Mouse (Mus musculus) liver, embryonic 13.5 days (tissue): ENCODE measurements around the gene Ebna1bp2. TPM values are rescaled to one million over a fixed set of nuclear protein-coding genes. Genes with fewer than 3 reads are reported as not detected.

Experiments used
- ATAC-seq: fragments of 200-750 bp; cut with Nextera tagmentation; 2 replicates; pipeline ENCODE4 v1.8.0; 2017; ENCODE audit warnings: low read depth, mild to moderate bottlenecking, moderate number of reproducible peaks, moderate library complexity
- DNase-seq: peaks from one replicate; pipeline ENCODE4 v3.0.0; 2022
- H3K27ac ChIP-seq: fragments of 300-500 bp; sonication (generic); 2 replicates; pipeline ENCODE4 v1.5.1; 2015; ENCODE audit warnings: moderate library complexity, mild to moderate bottlenecking, inconsistent platforms
- H3K27me3 ChIP-seq: fragments of 300-500 bp; sonication (generic); 2 replicates; pipeline ENCODE4 v1.6.1; 2015; ENCODE audit warnings: mild to moderate bottlenecking, inconsistent platforms
- H3K36me3 ChIP-seq: fragments of 300-500 bp; sonication (generic); 2 replicates; pipeline ENCODE4 v1.6.1; 2015; ENCODE audit warnings: mild to moderate bottlenecking, inconsistent platforms
- H3K4me1 ChIP-seq: fragments of 300-500 bp; sonication (generic); replicated peaks from 2 replicates; pipeline ENCODE4 v1.6.1; 2015; ENCODE audit warnings: inconsistent platforms
- H3K4me2 ChIP-seq: fragments of 300-500 bp; sonication (generic); 2 replicates; pipeline ENCODE4 v1.6.1; 2015; ENCODE audit warnings: inconsistent platforms, mild to moderate bottlenecking, moderate library complexity
- H3K4me3 ChIP-seq: fragments of 300-500 bp; sonication (generic); replicated peaks from 2 replicates; pipeline ENCODE4 v1.5.1; 2015; ENCODE audit warnings: mild to moderate bottlenecking, inconsistent platforms
- H3K9ac ChIP-seq: fragments of 300-500 bp; sonication (generic); 2 replicates; pipeline ENCODE4 v1.6.1; 2015; ENCODE audit warnings: mild to moderate bottlenecking, inconsistent platforms
- H3K9me3 ChIP-seq: fragments of 300-500 bp; sonication (generic); replicated peaks from 2 replicates; pipeline ENCODE4 v1.6.1; 2016; ENCODE audit warnings: inconsistent platforms
- WGBS: fragments of 180-500 bp; shearing (Covaris S2); methylation state at CpG from one replicate; pipeline ENCODE4 v1.1.7; 2015; ENCODE audit not compliant: insufficient replicate concordance; 5-methylcytosine and 5-hydroxymethylcytosine counted together
- polyA plus RNA-seq: library from polyadenylated mRNA; unstranded; fragments of >200 nt; fragmentation: Nextera tagmentation; extraction: Ambion mirVana; gene quantifications from 2 replicates; pipeline ENCODE4 v1.2.1, GENCODE M21; 2015

The Ebna1bp2 gene
- 122 and 144 TPM in 2 replicates for polyA plus RNA-seq

DNA sequence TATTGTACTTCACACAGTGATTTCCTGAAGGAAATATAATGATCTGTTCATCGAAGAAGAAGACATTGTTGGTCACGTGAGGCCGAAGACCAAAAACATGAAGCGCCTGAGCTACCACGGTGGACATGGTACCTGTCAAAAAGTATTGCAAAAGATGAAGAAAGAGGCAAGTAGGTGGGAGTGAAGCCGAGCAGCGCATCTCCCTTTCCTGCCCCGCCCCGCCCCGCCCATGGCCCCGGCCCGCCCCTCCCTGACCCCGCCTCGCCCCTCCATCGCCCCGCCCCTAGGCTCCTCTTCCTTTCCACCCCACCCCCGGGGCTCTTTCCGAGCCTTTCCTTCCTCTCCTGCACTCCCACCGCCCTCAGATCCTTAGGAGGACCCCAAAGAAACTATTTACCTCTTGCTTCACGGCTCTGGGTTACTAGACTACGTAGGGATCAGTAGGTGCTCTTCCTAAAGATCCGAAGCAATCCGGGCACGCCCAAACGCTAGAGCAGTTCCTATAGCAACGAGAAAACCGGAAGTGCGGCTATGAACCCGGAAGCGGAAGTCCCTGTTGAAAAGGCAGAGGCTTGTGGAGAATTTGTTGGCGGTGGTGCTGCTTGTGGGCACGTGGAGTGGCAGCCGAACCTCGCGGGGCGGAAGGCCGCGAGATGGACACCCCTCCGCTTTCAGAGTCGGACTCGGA is at the start of gene Ebna1bp2, which contains the start of gene Cfap57:
Gene Ebna1bp2 (plus strand): TSS at position 521 of the 688 bp plus-strand sequence.
Gene Cfap57 (minus strand): TSS at position 499 of the 688 bp plus-strand sequence.
- Histone ChIP-seq H3K4me2 (peak within 1 kb of the TSS; percentile 93), H3K36me3 (peaks cover 29% of the 10 kb centered on the region), H3K4me3 (peak within 1 kb of the TSS; percentile 85), H3K9ac (peak within 1 kb of the TSS; percentile 79), H3K27ac (peak within 1 kb of the TSS; percentile 51; the same call in 1 of the 2 replicates), H3K9me3 (no peaks in the 10 kb centered on the region), H3K4me1 (peaks cover 16% of the 10 kb centered on the region), H3K27me3 (no peaks in the 10 kb centered on the region)
- peak; percentile 89 for ATAC-seq
- 1% methylated on average over 40 of the region's 41 CpGs for WGBS
- DNase-seq: peak; percentile 87

DNA sequence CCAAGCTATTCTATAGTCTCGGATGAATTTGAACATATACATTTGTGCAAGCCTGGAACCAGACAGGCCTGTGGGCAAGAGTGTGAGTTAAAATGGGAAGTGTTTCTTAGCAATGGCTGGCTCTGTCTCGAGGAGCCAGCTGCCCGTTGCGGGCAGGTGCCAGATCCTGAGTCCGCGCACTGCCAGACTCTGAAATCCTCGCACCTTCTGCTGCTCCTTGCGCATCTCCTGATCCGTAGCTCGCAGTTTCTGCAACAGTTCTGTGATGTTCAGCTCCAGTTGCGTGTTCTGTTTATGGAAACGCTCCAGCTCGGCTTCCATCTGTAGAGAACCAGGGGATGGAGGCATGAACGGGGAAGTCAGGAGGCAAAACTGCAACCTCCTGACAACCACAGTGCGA is 49.2 kb upstream of the Ebna1bp2 start:
- Histone ChIP-seq H3K36me3 (no peaks in the 10 kb centered on the region), H3K4me1 (peaks cover 45% of the 10 kb centered on the region), H3K4me2 (no peak overlapping the region), H3K4me3 (no peak overlapping the region), H3K27me3 (peaks cover 34% of the 10 kb centered on the region), H3K9ac (no peak overlapping the region), H3K9me3 (peaks cover 8% of the 10 kb centered on the region; the same call in 1 of the 2 replicates), H3K27ac (no peak overlapping the region)
- WGBS: 69% methylated on average over 15 of the region's 15 CpGs
- ATAC-seq (no peak), DNase-seq (no peak)

DNA sequence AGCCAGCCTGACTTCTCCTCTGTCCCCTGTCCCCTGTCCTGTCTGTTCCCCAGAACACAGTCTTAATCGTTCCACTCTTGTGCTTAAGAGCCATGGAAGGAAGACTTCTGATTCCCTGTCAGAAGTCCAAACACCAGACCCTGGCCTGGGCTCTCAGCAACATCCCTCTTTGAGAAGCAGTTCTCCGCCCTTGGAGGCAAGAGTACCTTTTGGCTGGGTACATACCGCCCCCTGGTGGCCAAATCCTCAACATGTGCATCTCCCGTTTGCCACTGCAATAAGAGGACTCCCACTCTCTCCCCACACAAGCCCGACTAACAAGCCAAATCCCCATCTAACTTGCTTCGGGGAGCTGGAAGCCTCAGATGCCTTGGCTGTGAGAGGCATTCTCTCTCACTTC is 44.5 kb upstream of the Ebna1bp2 start:
- 8% methylated on average over 6 of the region's 6 CpGs for WGBS
- Histone ChIP-seq H3K4me1 (no peaks in the 10 kb centered on the region), H3K9me3 (no peaks in the 10 kb centered on the region), H3K4me2 (no peak overlapping the region), H3K4me3 (no peak overlapping the region), H3K27me3 (peaks cover 49% of the 10 kb centered on the region), H3K36me3 (no peaks in the 10 kb centered on the region), H3K27ac (no peak overlapping the region), H3K9ac (no peak overlapping the region)
- DNase-seq (peak; percentile 71), ATAC-seq (no peak)

DNA sequence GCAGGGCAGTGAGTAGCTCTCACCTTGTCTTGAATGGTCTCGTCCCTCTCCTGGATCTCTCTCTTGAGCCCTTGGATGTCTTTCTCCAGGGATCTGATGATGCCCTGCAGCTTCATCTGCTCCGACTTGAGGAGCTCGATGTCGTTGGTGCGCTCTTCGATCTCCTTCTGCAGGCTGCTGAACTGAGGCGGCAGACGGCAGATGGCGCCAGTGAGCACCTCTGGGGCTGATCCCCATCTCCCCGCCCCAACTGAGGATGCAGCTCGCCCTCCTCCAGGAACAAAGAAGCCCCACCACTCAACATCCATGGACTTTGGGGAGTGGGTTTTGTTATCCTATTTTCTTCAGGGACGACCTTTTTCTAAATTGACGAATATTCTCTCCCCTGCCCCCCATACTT is 41.3 kb upstream of the Ebna1bp2 start:
- no peak overlapping the region for H3K4me2 ChIP-seq
- ATAC-seq (no peak), DNase-seq (no peak)
- H3K27ac ChIP-seq: no peak overlapping the region
- H3K4me3 ChIP-seq: no peak overlapping the region
- H3K9ac ChIP-seq: no peak overlapping the region
- peaks cover 28% of the 10 kb centered on the region for H3K27me3 ChIP-seq
- no peaks in the 10 kb centered on the region for H3K36me3 ChIP-seq
- no peaks in the 10 kb centered on the region for H3K4me1 ChIP-seq
- no peaks in the 10 kb centered on the region for H3K9me3 ChIP-seq
- WGBS: 36% methylated on average over 13 of the region's 13 CpGs

DNA sequence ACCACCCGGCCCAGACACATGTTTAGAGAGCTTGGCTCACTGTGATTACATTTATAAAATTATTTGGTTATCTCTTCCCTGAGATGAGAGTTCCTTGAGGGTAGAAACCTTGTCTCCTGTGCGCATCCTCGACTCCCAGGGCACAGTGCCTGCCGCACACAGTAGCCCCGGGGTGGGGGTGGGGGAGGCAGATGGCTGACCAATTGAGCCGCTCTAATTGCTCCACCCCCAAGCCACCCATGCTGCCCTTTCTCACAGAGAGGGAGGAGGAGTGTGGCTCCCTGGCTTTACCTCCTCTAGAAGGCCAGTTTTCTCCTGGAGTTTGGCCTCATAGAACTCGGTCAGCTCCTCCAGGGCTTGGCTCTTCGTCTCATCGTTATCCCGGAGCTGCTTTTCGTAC is 39.1 kb upstream of the Ebna1bp2 start:
- no peak overlapping the region for H3K4me2 ChIP-seq
- no peak overlapping the region for H3K27ac ChIP-seq
- H3K9me3 ChIP-seq: no peaks in the 10 kb centered on the region
- H3K4me3 ChIP-seq: no peak overlapping the region
- H3K4me1 ChIP-seq: no peaks in the 10 kb centered on the region
- peaks cover 14% of the 10 kb centered on the region; the same call in 1 of the 2 replicates for H3K27me3 ChIP-seq
- H3K9ac ChIP-seq: no peak overlapping the region
- ATAC-seq (no peak), DNase-seq (no peak)
- 57% methylated on average over 11 of the region's 11 CpGs for WGBS
- H3K36me3 ChIP-seq: no peaks in the 10 kb centered on the region

DNA sequence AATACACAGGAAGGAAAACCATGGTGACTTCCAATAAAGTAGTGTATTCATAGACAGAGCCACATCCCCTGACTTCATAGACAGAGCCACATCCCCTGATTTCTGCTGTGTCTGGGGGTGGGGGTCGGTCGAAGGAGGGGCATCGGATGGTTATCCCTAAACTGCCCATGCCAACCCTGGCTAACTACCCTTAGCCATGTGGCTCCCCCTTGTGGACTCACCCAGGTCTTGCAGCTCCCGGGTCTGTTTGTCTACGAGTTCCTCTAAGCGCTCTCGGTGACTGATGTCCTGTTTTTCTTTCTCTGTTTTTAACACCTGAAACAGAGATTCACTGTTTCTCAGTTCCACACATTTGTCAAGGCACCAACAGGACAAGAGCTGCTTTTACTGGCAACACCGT is 38.0 kb upstream of the Ebna1bp2 start:
- ATAC-seq (no peak), DNase-seq (no peak)
- Histone ChIP-seq H3K4me1 (no peaks in the 10 kb centered on the region), H3K9ac (no peak overlapping the region), H3K4me3 (no peak overlapping the region), H3K27ac (no peak overlapping the region), H3K4me2 (no peak overlapping the region), H3K9me3 (no peaks in the 10 kb centered on the region), H3K36me3 (no peaks in the 10 kb centered on the region), H3K27me3 (peaks cover 7% of the 10 kb centered on the region; the same call in 1 of the 2 replicates)
- 81% methylated on average over 8 of the region's 8 CpGs for WGBS

DNA sequence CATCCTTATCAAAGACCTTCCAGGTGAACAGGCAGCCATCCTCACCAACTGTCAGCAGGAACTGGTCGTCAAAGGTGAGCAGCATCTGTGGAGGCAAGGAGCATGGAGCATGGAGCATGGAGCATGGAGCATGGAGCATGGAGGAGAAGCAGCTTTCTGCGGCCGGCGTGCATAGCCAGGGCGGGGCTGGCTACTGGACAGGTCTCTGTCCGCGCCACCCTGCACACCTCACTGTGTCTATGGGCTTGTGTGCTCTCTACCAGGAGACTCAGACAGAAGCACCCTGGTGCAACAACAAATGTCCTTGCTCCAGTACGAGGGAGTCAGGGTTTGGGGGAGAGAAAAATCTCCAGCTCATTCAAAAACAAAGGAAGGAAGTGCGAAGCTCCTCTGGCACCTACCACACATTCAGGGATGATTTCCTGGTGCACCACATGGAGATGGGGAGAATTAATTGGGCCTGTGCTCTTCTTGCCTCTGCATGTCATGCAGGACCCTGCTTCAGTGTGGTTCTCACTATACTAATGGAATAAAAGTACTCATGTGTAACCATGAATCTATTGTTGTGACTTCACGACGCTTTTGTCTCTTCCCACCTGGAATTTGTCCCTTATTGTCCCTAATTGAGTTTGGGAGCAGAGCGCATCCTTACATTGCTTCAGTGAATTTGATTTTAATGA is 31.4 kb upstream of the Ebna1bp2 start:
- Histone ChIP-seq H3K9ac (no peak overlapping the region), H3K36me3 (no peaks in the 10 kb centered on the region), H3K4me2 (no peak overlapping the region), H3K4me3 (no peak overlapping the region), H3K27me3 (no peaks in the 10 kb centered on the region), H3K4me1 (no peaks in the 10 kb centered on the region), H3K27ac (no peak overlapping the region), H3K9me3 (no peaks in the 10 kb centered on the region)
- DNase-seq: no peak
- no peak for ATAC-seq
- 60% methylated on average over 12 of the region's 12 CpGs for WGBS

DNA sequence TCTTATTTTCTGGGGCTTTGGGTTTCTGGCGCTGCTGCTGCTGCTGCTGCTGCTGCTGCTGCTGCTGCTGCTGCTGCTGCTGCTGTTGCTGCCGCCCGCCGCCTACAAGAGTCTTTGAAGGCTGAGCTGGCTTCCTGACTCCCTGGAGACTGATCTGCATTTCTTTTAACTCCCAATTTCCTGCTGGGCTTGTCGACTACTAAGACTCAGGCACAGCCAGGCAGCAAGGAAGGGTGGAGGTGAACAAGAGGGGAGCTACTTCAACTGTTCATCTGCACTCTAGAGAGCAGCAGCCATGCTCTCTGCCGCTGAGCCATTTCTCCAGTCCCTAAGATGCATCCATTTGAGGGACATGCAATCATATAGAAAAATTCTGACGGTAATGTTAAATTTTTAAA is 30.9 kb upstream of the Ebna1bp2 start:
- H3K27ac ChIP-seq: no peak overlapping the region
- WGBS: 14% methylated on average over 7 of the region's 7 CpGs

DNA sequence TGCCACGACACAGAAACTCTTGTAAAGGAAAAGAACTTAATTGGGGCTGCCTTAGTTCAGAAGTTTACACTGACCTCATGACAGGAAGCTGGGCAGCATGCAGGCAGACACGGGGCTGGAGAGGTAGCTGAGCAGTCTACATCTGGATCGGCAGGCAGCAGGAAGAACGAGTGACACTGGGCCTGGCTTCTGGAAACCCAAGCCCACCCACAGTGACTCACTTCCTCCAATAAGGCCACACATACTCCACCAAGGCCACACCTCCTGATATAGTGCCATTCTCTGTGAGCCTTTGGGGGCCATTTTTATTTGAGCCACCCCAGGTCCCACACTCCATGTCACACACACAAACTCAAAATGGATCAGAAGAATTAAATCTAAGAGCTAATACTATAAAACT is 16.5 kb upstream of the Ebna1bp2 start:
- ATAC-seq (no peak), DNase-seq (no peak)
- H3K27me3 ChIP-seq: no peaks in the 10 kb centered on the region
- 18% methylated on average over 4 of the region's 4 CpGs for WGBS
- no peak overlapping the region for H3K4me2 ChIP-seq
- no peak overlapping the region for H3K4me3 ChIP-seq
- H3K4me1 ChIP-seq: no peaks in the 10 kb centered on the region
- H3K9me3 ChIP-seq: no peaks in the 10 kb centered on the region
- no peak overlapping the region for H3K9ac ChIP-seq
- no peak overlapping the region for H3K27ac ChIP-seq
- no peaks in the 10 kb centered on the region for H3K36me3 ChIP-seq

More for the DNA sequence above, 30.9 kb upstream of the Ebna1bp2 start:
- Histone ChIP-seq H3K9me3 (no peaks in the 10 kb centered on the region), H3K4me2 (no peak overlapping the region), H3K4me1 (no peaks in the 10 kb centered on the region), H3K36me3 (no peaks in the 10 kb centered on the region), H3K4me3 (no peak overlapping the region), H3K27me3 (no peaks in the 10 kb centered on the region), H3K9ac (no peak overlapping the region)
- DNase-seq: no peak
- no peak for ATAC-seq

DNA sequence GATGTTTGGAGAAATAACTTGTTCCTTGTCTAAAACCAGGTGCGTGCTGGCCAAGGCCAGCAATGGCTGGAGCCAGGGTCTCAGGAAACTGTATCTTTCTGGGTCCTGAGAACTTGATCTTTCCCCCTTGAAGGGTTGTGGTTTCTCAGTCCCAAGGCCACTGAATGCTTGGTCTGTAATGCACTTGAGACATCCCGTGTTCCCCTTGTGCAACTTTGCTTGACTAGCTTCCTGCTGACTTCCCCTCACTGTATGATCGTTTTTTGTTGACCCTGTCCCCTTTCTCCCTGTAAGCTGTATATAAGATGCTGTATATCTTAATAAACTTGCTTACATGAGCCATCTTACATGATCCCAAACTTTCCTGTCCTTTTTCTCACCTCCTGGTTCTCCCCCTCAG is 10.8 kb upstream of the Ebna1bp2 start:
- H3K4me3 ChIP-seq: no peak overlapping the region
- H3K27ac ChIP-seq: no peak overlapping the region
- H3K4me2 ChIP-seq: no peak overlapping the region
- no peaks in the 10 kb centered on the region for H3K36me3 ChIP-seq
- H3K4me1 ChIP-seq: no peaks in the 10 kb centered on the region
- H3K9ac ChIP-seq: no peak overlapping the region
- ATAC-seq: no peak
- 21% methylated on average over 3 of the region's 3 CpGs for WGBS
- peaks cover 8% of the 10 kb centered on the region for H3K27me3 ChIP-seq
- no peak for DNase-seq
- no peaks in the 10 kb centered on the region for H3K9me3 ChIP-seq

DNA sequence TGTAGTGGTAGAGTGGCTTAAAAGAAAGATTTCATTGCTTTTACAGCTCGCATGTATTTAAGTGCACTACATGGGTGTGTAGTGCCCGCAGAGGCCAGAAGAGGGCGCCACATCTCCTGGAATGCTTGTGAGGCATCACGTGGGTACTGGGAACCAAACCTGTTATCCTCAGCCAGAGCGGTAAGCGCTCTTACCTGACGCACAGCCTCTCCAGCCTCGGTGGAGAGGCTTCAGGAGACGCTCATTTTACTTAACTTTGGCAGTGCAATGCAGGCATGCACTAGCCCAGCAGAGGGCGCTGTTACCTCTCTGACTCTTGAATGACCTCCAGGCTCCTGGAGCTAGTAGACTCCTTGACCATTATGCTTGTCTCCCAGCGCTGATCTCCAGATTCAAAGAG is 8.0 kb upstream of the Ebna1bp2 start:
- no peaks in the 10 kb centered on the region for H3K9me3 ChIP-seq
- WGBS: 18% methylated on average over 11 of the region's 11 CpGs
- DNase-seq (peak; percentile 18), ATAC-seq (no peak)
- no peak overlapping the region for H3K4me3 ChIP-seq
- no peak overlapping the region for H3K27ac ChIP-seq
- H3K9ac ChIP-seq: no peak overlapping the region
- H3K36me3 ChIP-seq: no peaks in the 10 kb centered on the region
- H3K4me2 ChIP-seq: no peak overlapping the region
- no peaks in the 10 kb centered on the region for H3K4me1 ChIP-seq
- H3K27me3 ChIP-seq: peaks cover 8% of the 10 kb centered on the region
